Mouse (Mus musculus): ENCODE data around the gene Fam205a1.
A peak's percentile ranks its signal among the peaks of the same experiment; 100 is the strongest.
"Not testable (repeated sequence)": the region's sequence is repeated elsewhere in the genome, so short reads cannot be mapped to it uniquely, and the experiment has no call there.

The Fam205a1 gene

GRCm38 (mm10) chr4:42853788-42854187 lies at the start of gene Fam205a1:
Gene Fam205a1 (minus strand): TSS chr4:42853888.
- DNase-seq: peak; percentile 9

- DNase-seq: peak; percentile 54
Observed at GRCm38 (mm10) chr4:42902730-42903129, 49.0 kb upstream of the Fam205a1 start.

GRCm38 (mm10) chr4:42902174-42902573 lies 48.5 kb upstream of the Fam205a1 start:
- peak; percentile 55 for DNase-seq

- DNase-seq: peak; percentile 80
Observed at GRCm38 (mm10) chr4:42900878-42901277, 47.2 kb upstream of the Fam205a1 start.

GRCm38 (mm10) chr4:42898914-42899313 lies 45.2 kb upstream of the Fam205a1 start:
- DNase-seq: peak; percentile 6

- peak; percentile 25 for DNase-seq
Observed at GRCm38 (mm10) chr4:42895118-42895517, 41.4 kb upstream of the Fam205a1 start.

GRCm38 (mm10) chr4:42891176-42891575 lies 37.5 kb upstream of the Fam205a1 start:
- peak; percentile 68 for DNase-seq

GRCm38 (mm10) chr4:42888806-42889205 lies 35.1 kb upstream of the Fam205a1 start:
- peak; percentile 56 for DNase-seq

GRCm38 (mm10) chr4:42886926-42887325 lies 33.2 kb upstream of the Fam205a1 start:
- DNase-seq: peak; percentile 16

GRCm38 (mm10) chr4:42880677-42880948 lies 26.9 kb upstream of the Fam205a1 start:
- DNase-seq: peak; percentile 81

- DNase-seq: no peak
Observed at GRCm38 (mm10) chr4:42879829-42880676, 26.4 kb upstream of the Fam205a1 start.

- DNase-seq: no peak
Observed at GRCm38 (mm10) chr4:42877657-42878056, 24.0 kb upstream of the Fam205a1 start.

GRCm38 (mm10) chr4:42876586-42877291 lies 23.1 kb upstream of the Fam205a1 start:
- DNase-seq: peak; percentile 85

GRCm38 (mm10) chr4:42874134-42874533 lies 20.4 kb upstream of the Fam205a1 start, which contains the start of gene Fam205c:
Gene Fam205c (minus strand): TSS chr4:42874234.
- DNase-seq: peak; percentile 45

- peak; percentile 74 for DNase-seq
Observed at GRCm38 (mm10) chr4:42872746-42873435, 19.2 kb upstream of the Fam205a1 start.

- DNase-seq: peak; percentile 74
Observed at GRCm38 (mm10) chr4:42872151-42872550, 18.5 kb upstream of the Fam205a1 start.

GRCm38 (mm10) chr4:42870748-42871147 lies 17.1 kb upstream of the Fam205a1 start:
- DNase-seq: no peak

- DNase-seq: peak; percentile 81
Observed at GRCm38 (mm10) chr4:42868193-42868592, 14.5 kb upstream of the Fam205a1 start.

- DNase-seq: peak; percentile 34
Observed at GRCm38 (mm10) chr4:42867390-42867789, 13.7 kb upstream of the Fam205a1 start.

GRCm38 (mm10) chr4:42863487-42863886 lies 9.8 kb upstream of the Fam205a1 start:
- peak; percentile 56 for DNase-seq

GRCm38 (mm10) chr4:42860483-42860882 lies 6.8 kb upstream of the Fam205a1 start:
- peak; percentile 90 for DNase-seq

- DNase-seq: not testable (repeated sequence)
Observed at GRCm38 (mm10) chr4:42856671-42857070, 3.0 kb upstream of the Fam205a1 start, which contains the start of gene Gm12394. Gene Gm12394 (minus strand): TSS chr4:42856771.

Measured in heart, adult 11 months (tissue).